Mouse (Mus musculus): Measurements from ENCODE around the gene Klhl10.

GRCm38 (mm10) chr11:100465833-100466232, 24.1 kb downstream of the Klhl10 start:
- TF ChIP-seq POLR2A (IDR thresholded peaks at IDR 0.05; ENCODE audit: control insufficient read depth in 1 of 2, insufficient read depth in 1 of 2, low read depth in 1 of 2, low read length in 2 of 2, poor library complexity in 1 of 2) (no peak), MAFK (IDR thresholded peaks at IDR 0.05; ENCODE audit: borderline replicate concordance, low read depth, low read length) (no peak), TCF12 (IDR thresholded peaks at IDR 0.05; ENCODE audit: low read depth, low read length) (no peak), CHD2 (IDR thresholded peaks at IDR 0.05; ENCODE audit: low read length) (no peak), CTCF (IDR thresholded peaks at IDR 0.05 in 2 of 3, conservative IDR thresholded peaks at IDR 0.05 in 1 of 3; ENCODE audit: control insufficient read depth in 1 of 3, insufficient read depth in 1 of 3, low read depth in 2 of 3, low read length in 3 of 3, poor library complexity in 1 of 3, severe bottlenecking in 1 of 3) (no peak), ZMIZ1 (IDR thresholded peaks at IDR 0.05; ENCODE audit: low read depth, low read length) (no peak), ZKSCAN1 (IDR thresholded peaks at IDR 0.05; ENCODE audit: low read depth, low read length) (no peak), GATA1 (IDR thresholded peaks at IDR 0.05; ENCODE audit: low read depth, low read length) (no peak), POLR2AphosphoS2 (IDR thresholded peaks at IDR 0.05; ENCODE audit: low read length) (no peak), EP300 (IDR thresholded peaks at IDR 0.05; ENCODE audit: low read depth in 1 of 2, low read length in 2 of 2) (no peak), MEF2A (IDR thresholded peaks at IDR 0.05; ENCODE audit: extremely low read depth, insufficient replicate concordance, low read depth, low read length, poor library complexity, severe bottlenecking) (no peak), NRF1 (IDR thresholded peaks at IDR 0.05; ENCODE audit: insufficient read depth, low read depth, low read length, poor library complexity, severe bottlenecking) (no peak), ETS1 (IDR thresholded peaks at IDR 0.05; ENCODE audit: low read depth, low read length) (no peak)
